Mouse (Mus musculus): ENCODE data around the gene Smg7.

- TF ChIP-seq POLR2A (IDR thresholded peaks at IDR 0.05; ENCODE audit: extremely low read depth, insufficient read depth, low read length): no peak
- TF ChIP-seq CTCF (IDR thresholded peaks at IDR 0.05; ENCODE audit: low read depth, low read length): no peak
These were observed 73.7 kb downstream of the Smg7 start for GRCm38 (mm10) chr1:152828637-152829355.
